Mouse (Mus musculus) embryo, embryonic 9.5 days (tissue): ENCODE data around the gene Kcnc3.

ENCODE experiments used
- DNase-seq: peaks from one replicate; pipeline ENCODE4 v3.0.0-alpha.2; 2017; ENCODE audit errors: extremely low spot score

The Kcnc3 gene

GRCm38 (mm10) chr7:44590402-44591347, at the start of gene Kcnc3:
TSS of gene Kcnc3 (plus strand) at chr7:44590664.
- DNase-seq, result peak; percentile 98

- DNase-seq, result no peak
These were observed 47.9 kb upstream of the Kcnc3 start for GRCm38 (mm10) chr7:44542555-44542954.

DNA sequence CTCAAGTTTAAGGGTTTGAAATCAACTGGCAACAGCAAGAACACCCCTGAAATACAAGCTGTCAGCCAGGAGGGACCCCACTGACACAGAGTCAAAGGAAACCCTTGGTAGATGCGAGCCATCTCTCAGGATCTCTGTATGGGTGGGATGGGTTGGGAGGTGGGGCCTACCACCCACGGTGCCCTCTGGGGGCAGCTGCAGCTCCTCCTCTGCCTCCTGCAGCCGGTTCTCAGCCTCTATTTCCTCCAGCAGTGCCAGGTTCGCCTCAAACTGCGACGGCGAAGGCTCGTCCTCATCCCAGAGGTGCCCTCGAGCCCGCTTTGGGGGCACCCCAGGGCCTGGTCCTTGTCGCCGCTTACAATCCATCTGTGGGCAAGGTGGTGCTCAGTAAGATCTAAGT, 47.4 kb upstream of the Kcnc3 start:
- no peak for DNase-seq

- DNase-seq, result no peak
These were observed 44.2 kb upstream of the Kcnc3 start for GRCm38 (mm10) chr7:44546274-44546673.

DNA sequence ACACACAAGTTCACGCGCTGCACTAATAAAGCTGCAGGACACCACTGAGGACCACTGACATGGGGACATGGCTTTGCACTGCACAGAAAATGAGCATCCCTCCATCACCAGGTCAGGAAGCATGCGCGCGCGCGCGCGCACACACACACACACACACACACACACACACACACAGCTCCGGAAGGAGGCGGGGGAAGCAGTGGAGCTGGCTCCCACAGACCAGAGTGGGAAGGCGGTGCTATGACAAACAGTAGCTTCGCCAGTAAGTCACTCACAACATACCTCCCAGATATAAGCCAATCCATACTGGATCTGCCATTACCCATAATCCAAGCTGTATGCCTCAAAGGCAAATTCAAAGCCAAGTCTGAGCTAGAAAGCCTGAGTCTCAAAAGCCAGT, 43.4 kb upstream of the Kcnc3 start:
- no peak for DNase-seq

- DNase-seq, result no peak
These were observed 42.7 kb upstream of the Kcnc3 start for GRCm38 (mm10) chr7:44547725-44548124.

DNA sequence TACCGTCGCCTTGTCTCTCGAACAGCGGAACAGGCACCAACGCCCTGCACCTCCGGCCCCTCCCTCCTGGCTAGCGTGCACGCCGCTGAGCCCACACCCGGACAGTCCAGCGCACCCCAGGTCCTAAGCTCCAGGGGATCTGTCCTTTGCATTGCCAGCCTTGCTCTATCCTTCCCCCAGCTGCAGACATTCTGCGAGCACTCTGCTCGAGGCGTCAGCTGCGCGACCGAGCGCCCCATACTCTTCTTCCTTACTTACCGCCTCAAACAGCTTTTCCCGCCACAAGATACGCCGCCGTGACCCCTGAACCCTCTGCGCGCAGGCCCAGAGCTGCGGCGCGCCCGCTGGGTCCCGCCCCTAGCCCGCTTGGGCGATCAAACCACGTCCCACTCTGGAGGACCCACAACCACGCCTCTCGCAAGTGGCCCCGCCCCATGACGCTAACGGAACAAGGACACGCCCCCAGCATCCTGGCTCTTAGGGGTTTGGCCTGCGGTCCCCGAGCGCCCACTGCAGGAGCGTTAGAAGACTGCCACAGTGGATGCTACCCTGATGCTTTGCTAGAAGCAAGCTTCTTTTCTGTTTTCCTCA, 41.9 kb upstream of the Kcnc3 start, which contains the start of gene Pold1:
Gene Pold1, minus strand, starts transcription at position 353 of the 591 bp plus-strand sequence.
- peak; percentile 100 for DNase-seq

DNA sequence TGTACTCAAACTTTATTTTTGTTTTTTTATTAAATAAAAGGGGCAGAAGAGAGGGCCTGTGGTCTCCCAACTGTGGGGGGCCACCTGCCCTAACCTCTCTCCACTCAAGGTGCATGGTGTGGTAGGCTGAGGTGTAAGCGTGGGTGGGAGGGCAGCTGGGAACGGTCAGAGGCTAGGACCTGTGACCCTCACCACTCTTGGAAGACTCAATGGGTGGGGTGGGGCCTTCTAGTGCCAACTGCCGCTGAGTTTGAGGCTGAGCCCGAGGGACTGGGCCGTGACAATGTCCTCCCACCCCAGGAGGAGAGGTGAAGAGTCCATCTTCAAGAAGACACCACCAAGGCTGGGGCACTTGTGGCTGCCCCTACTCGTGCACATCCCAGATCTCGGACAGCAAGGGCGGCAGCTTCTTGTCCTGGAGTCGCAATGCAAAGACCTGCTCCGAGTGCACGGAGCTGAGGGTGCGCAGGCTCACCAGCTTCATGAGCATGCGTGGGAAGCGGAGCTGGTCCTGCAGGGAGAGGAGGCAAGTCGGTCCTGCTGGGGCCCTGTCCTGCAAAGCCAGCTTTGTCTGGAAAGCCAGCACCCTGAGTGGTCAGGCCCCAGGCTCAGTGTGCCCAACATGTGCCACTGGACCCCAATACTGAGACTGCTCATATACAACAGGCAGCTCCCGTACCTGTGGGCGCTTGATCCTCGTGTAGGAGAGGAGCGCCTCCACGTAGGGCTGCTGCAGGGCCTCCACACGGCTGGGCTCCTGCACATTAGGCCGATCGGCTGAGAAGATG, 40.6 kb upstream of the Kcnc3 start:
- no peak for DNase-seq

- no peak for DNase-seq
These were observed 40.1 kb upstream of the Kcnc3 start for GRCm38 (mm10) chr7:44550409-44550678.

DNA sequence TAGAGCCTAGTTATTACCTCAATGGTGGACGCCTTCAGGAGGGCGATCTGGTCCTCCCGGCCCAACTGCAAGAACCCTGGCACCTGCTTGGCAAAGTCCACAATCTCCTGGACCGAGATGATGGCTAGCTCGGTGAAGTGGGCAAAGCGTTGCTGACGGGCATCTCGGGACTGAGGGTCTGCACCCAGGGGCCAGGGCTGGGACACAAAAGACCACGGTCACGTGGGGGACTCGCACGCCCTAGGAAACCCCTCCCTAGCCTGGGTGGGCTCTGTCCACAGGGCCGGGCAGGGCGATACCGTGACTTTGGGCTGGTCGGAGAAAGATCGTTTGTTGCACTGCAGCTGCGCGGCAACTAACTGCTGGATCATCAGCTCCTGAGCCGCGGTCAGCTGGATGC, 39.2 kb upstream of the Kcnc3 start:
- no peak for DNase-seq

DNA sequence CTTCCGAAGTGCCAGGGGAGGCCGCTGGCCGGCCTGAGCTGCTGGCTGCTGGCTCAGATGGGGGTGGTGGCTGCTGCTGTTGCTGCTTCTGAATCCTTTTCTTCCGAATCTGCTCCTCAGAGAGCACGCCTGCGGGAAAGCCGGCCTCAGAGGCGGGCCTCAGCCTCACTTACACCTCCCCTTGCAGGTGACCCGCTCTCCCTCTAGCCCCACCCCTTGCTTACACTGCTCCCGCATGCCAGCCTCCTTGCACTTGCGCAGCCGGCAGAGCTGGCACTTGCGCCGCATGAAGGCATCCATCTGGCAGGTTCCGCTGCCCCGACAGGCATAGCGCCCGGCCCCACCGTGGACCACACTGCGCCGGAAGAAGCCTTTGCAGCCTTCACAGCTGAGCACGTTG, 38.7 kb upstream of the Kcnc3 start:
- DNase-seq, result no peak

- DNase-seq, result no peak
These were observed 38.1 kb upstream of the Kcnc3 start for GRCm38 (mm10) chr7:44552141-44552908.

DNA sequence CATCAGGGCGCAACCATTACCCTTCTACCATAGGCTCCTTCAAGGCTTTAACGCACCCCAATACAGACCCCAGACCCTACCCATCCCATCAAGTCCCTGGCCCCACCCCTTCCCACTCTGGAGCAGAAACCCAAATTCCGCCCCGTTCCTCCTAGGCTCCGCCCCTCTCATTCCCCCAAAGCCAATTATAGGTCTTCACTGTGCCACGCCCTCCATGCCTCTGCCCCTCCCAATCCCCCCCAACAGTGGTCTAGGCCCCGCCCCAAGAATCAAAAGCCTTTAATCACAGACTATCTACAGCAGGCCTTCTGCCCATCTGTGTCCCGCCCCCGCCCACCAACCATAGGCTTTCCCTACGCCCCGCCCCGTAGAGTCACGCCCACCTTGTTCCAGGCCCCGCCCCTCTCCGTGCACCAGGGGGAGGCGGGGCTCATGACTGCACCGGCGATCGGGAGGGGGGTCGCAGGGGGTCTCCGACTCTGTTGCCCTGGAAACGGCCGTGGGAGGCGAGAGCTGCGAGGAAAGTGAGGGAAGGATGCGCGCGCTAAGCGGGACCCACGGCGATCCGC, 37.2 kb upstream of the Kcnc3 start:
- peak; percentile 94 for DNase-seq

- peak; percentile 93 for DNase-seq
These were observed 36.6 kb upstream of the Kcnc3 start, which contains the start of gene Nr1h2 for GRCm38 (mm10) chr7:44553826-44554225. TSS of gene Nr1h2 (minus strand) at chr7:44553951.

- DNase-seq, result no peak
These were observed 32.8 kb upstream of the Kcnc3 start for GRCm38 (mm10) chr7:44557629-44558028.

GRCm38 (mm10) chr7:44560435-44561400, 29.7 kb upstream of the Kcnc3 start:
- peak; percentile 76 for DNase-seq

DNA sequence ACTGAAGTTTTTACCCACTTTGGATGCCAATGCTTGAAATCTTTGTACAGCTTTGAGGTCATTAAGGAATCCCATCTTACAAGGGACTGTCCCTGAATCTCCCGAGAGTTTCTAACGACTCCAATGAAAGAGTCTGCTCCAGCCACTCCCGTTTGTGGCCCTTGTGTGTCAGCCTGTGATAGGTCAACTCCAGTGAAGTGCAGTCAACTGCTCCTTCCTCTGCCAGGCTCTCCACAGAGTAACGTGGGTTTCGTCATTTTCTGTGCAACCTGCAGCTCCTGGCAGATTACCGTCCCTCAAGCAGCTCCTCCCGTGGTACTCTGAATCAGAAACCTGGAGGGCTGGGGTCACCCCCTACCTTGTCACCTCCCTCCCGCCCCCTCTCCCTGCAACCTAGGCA, 27.2 kb upstream of the Kcnc3 start:
- no peak for DNase-seq

DNA sequence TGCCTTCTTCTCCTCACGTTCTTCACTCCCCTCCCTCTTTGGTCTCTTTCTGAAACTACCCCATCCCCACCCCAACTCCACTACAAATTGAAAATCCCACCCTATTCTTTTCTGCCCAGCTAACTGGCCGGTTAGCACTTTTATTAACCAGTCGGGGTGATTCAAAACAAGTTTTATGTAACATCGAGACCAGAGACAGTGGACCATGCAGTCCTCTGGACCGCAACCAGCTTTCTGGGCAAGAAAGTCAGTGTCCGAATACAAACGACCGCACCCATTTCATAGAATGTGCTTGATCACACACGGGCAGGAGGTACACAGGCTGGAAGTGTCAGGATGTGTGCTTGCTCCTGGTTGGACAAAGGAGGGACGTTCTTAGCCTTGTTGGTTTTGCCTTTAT, 26.0 kb upstream of the Kcnc3 start:
- no peak for DNase-seq

- no peak for DNase-seq
These were observed 25.1 kb upstream of the Kcnc3 start for GRCm38 (mm10) chr7:44565414-44565813.

GRCm38 (mm10) chr7:44568803-44569202, 21.7 kb upstream of the Kcnc3 start:
- DNase-seq, result no peak
